Mouse (Mus musculus) frontal cortex, adult (tissue): ENCODE measurements at regions not wholly inside any gene's neighbourhood (a gene's known extent, or its start where the extent isn't known, plus 50 kb on each side); places are given as distances from the start of the nearest gene placed in this dataset.

Experiments
- ATAC-seq: cut with Nextera tagmentation; 2 replicates; pipeline ENCODE4 v1.9.2; 2017; ENCODE audit warnings: mild to moderate bottlenecking, moderate library complexity, mixed read lengths; ENCODE audit not compliant: low TSS enrichment

GRCm38 (mm10) chr2:94248948-94249347 lies 91.2 kb upstream of the Hsd17b12 start:
- no peak for ATAC-seq

GRCm38 (mm10) chr2:94246851-94247471 lies 89.2 kb upstream of the Hsd17b12 start:
- ATAC-seq: peak; percentile 53

GRCm38 (mm10) chr2:94246180-94246611 lies 88.4 kb upstream of the Hsd17b12 start:
- ATAC-seq: no peak

GRCm38 (mm10) chr2:94245305-94245959 lies 87.7 kb upstream of the Hsd17b12 start:
- ATAC-seq: peak; percentile 14

GRCm38 (mm10) chr2:94244140-94244539 lies 86.4 kb upstream of the Hsd17b12 start:
- no peak for ATAC-seq

- peak; percentile 15; the same call in 1 of the 2 replicates for ATAC-seq
Observed at GRCm38 (mm10) chr2:94243053-94243916, 85.5 kb upstream of the Hsd17b12 start.

GRCm38 (mm10) chr2:94242406-94243052 lies 84.8 kb upstream of the Hsd17b12 start:
- no peak for ATAC-seq

GRCm38 (mm10) chr2:94242051-94242397 lies 84.3 kb upstream of the Hsd17b12 start:
- ATAC-seq: no peak

GRCm38 (mm10) chr2:94241301-94242050 lies 83.7 kb upstream of the Hsd17b12 start:
- ATAC-seq: peak; percentile 53

- no peak for ATAC-seq
Observed at GRCm38 (mm10) chr2:94240411-94240810, 82.6 kb upstream of the Hsd17b12 start.

- no peak for ATAC-seq
Observed at GRCm38 (mm10) chr2:94239573-94239972, 81.8 kb upstream of the Hsd17b12 start.

GRCm38 (mm10) chr2:94236479-94236878 lies 78.7 kb upstream of the Hsd17b12 start:
- no peak for ATAC-seq

GRCm38 (mm10) chr2:94233597-94233996 lies 75.8 kb upstream of the Hsd17b12 start:
- no peak for ATAC-seq

GRCm38 (mm10) chr2:94219421-94219820 lies 61.7 kb upstream of the Hsd17b12 start:
- peak; percentile 93 for ATAC-seq

- ATAC-seq: no peak
Observed at GRCm38 (mm10) chr2:94217481-94217880, 59.7 kb upstream of the Hsd17b12 start.

- ATAC-seq: no peak
Observed at GRCm38 (mm10) chr2:94215455-94215854, 57.7 kb upstream of the Hsd17b12 start.
